Mouse (Mus musculus) erythroblast, embryonic 14.5 days (primary cell): Measurements from ENCODE around the gene Hyal3. TPM values are rescaled to one million over a fixed set of nuclear protein-coding genes. Genes with fewer than 3 reads are reported as not detected.
"Not testable (repeated sequence)": the region's sequence is repeated elsewhere in the genome, so short reads cannot be mapped to it uniquely, and the experiment has no call there.

Source experiments
- H3K27me3 ChIP-seq: 2 replicates; pipeline ENCODE4 v1.6.1; 2012; ENCODE audit warnings: inconsistent platforms; ENCODE audit not compliant: control insufficient read depth
- H3K36me3 ChIP-seq: 2 replicates; pipeline ENCODE4 v1.6.1; 2012; ENCODE audit warnings: mild to moderate bottlenecking, inconsistent platforms; ENCODE audit not compliant: control insufficient read depth
- H3K4me1 ChIP-seq: 2 replicates; pipeline ENCODE4 v1.6.1; 2012; ENCODE audit warnings: inconsistent platforms; ENCODE audit not compliant: control insufficient read depth
- H3K4me3 ChIP-seq: replicated peaks from 2 replicates; pipeline ENCODE3; 2012; ENCODE audit warnings: moderate library complexity, mild to moderate bottlenecking, inconsistent platforms
- H3K9me3 ChIP-seq: 2 replicates; pipeline ENCODE4 v1.6.1; 2012; ENCODE audit warnings: low read length, inconsistent platforms, mixed read lengths; ENCODE audit not compliant: control insufficient read depth
- GATA1 ChIP-seq: IDR thresholded peaks from 2 replicates; pipeline ENCODE4 v1.6.1; 2012; ENCODE audit warnings: low read length, inconsistent platforms, mixed read lengths
- TAL1 ChIP-seq: IDR thresholded peaks from 3 replicates; pipeline ENCODE4 v1.6.1; 2012; ENCODE audit warnings: low read length, inconsistent platforms, mixed read lengths
- polyA plus RNA-seq: library from polyadenylated mRNA; stranded (reverse); fragments of >175 nt; gene quantifications from 2 replicates; pipeline ENCODE4 v1.2.3, GENCODE M21; 2012

Hyal3 gene
- polyA plus RNA-seq, 1 experiment: not detected

GRCm38 (mm10) chr9:107568331-107569261, 12.0 kb upstream of the Hyal3 start:
- H3K4me3 ChIP-seq: peak overlapping the region; percentile 93
- H3K4me1 ChIP-seq: peaks cover 97% of the 10 kb centered on the region
- no peaks in the 10 kb centered on the region for H3K27me3 ChIP-seq
- TF ChIP-seq TAL1: no peak
- no peak for TF ChIP-seq GATA1
- no peaks in the 10 kb centered on the region for H3K9me3 ChIP-seq
- H3K36me3 ChIP-seq: peaks cover 68% of the 10 kb centered on the region

- Histone ChIP-seq H3K9me3 (no peaks in the 10 kb centered on the region), H3K4me1 (peaks cover 91% of the 10 kb centered on the region), H3K27me3 (no peaks in the 10 kb centered on the region), H3K4me3 (peak overlapping the region; percentile 93), H3K36me3 (peaks cover 67% of the 10 kb centered on the region)
- no peak for TF ChIP-seq TAL1
Observed at GRCm38 (mm10) chr9:107569270-107569669, 11.3 kb upstream of the Hyal3 start.

- Histone ChIP-seq H3K4me3 (peak overlapping the region; percentile 93), H3K4me1 (peaks cover 88% of the 10 kb centered on the region), H3K27me3 (no peaks in the 10 kb centered on the region), H3K9me3 (no peaks in the 10 kb centered on the region), H3K36me3 (peaks cover 65% of the 10 kb centered on the region)
- no peak for TF ChIP-seq TAL1
- TF ChIP-seq GATA1: no peak
Observed at GRCm38 (mm10) chr9:107570016-107570415, 10.6 kb upstream of the Hyal3 start.

GRCm38 (mm10) chr9:107570845-107571244, 9.8 kb upstream of the Hyal3 start:
- Histone ChIP-seq H3K27me3 (no peaks in the 10 kb centered on the region), H3K36me3 (peaks cover 59% of the 10 kb centered on the region), H3K9me3 (no peaks in the 10 kb centered on the region), H3K4me1 (peaks cover 88% of the 10 kb centered on the region), H3K4me3 (peak overlapping the region; percentile 93)
- TF ChIP-seq GATA1 (peak; percentile 69), TAL1 (peak; percentile 54)

GRCm38 (mm10) chr9:107571534-107572326, 8.9 kb upstream of the Hyal3 start:
- no peaks in the 10 kb centered on the region for H3K9me3 ChIP-seq

GRCm38 (mm10) chr9:107572327-107572662, 8.3 kb upstream of the Hyal3 start:
- TF ChIP-seq GATA1: no peak
- no peak for TF ChIP-seq TAL1
- Histone ChIP-seq H3K36me3 (peaks cover 46% of the 10 kb centered on the region), H3K4me3 (peak overlapping the region; percentile 93), H3K4me1 (peaks cover 88% of the 10 kb centered on the region), H3K27me3 (no peaks in the 10 kb centered on the region), H3K9me3 (no peaks in the 10 kb centered on the region)

More at GRCm38 (mm10) chr9:107571534-107572326, 8.9 kb upstream of the Hyal3 start:
- H3K36me3 ChIP-seq: peaks cover 50% of the 10 kb centered on the region
- peak overlapping the region; percentile 93 for H3K4me3 ChIP-seq
- H3K27me3 ChIP-seq: no peaks in the 10 kb centered on the region
- TF ChIP-seq GATA1 (no peak), TAL1 (no peak)
- H3K4me1 ChIP-seq: peaks cover 88% of the 10 kb centered on the region

- not testable (repeated sequence) for H3K4me3 ChIP-seq, H3K9me3 ChIP-seq, H3K27me3 ChIP-seq
- Histone ChIP-seq H3K36me3 (peaks cover 55% of the 10 kb centered on the region), H3K4me1 (peaks cover 86% of the 10 kb centered on the region)
Observed at GRCm38 (mm10) chr9:107573774-107574173, 6.8 kb upstream of the Hyal3 start.

- Histone ChIP-seq H3K4me1 (peaks cover 85% of the 10 kb centered on the region), H3K9me3 (no peaks in the 10 kb centered on the region), H3K27me3 (no peaks in the 10 kb centered on the region), H3K4me3 (no peak overlapping the region), H3K36me3 (peaks cover 55% of the 10 kb centered on the region)
- no peak for TF ChIP-seq TAL1
- no peak for TF ChIP-seq GATA1
Observed at GRCm38 (mm10) chr9:107575579-107576356, 4.8 kb upstream of the Hyal3 start.
